ENCODE assay signal across 9 mouse cellular contexts in the genomic region with DNA sequence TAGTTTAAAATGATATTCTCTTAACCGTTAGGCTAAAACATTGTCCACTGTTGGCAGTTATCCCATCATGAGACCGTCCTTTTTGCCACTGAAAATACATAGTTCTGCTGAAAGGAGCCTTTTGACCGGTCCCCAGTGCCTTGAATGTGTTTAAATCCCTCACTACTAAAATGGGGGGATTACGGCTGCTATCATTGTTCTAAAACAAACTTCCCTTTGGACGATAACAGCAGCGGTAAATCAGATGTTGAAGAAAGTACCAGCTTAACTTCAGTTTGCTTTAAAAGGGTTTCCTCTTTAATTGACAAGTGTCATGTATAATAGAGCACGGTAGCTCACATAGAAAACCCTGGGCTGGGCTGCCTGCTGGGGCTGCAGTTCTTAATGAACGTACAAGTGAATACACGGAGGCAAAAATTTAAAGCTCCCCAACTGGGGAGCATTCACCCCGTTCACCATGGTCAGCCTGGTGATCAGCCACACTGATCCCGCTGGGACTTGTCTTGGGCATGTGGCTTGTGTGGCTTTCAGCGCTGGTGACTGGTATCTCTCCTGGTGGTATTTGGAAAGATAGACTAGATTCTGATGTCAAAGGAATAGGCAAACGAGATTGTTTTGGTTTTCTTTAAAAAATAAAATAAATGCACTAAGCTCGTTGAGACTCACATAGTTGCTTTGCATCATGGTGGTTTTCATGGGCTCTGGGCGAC.
A peak's percentile ranks its signal among the peaks of the same experiment; 100 is the strongest.
DNase-seq lines count a peak whose midpoint lies in the region; ATAC-seq and TF ChIP-seq lines count a peak whose summit lies in the region.
"Had no signal": no experiment of that assay in that cellular context is flagged by ENCODE, and none has a peak within 500 bp of the region (broad histone marks: within the 10 kb centered on the region; RNA-seq: fewer than 3 reads in every experiment).

No protein-coding gene starts in this region.

- peaks cover 73% of the 10 kb centered on the region for H3K4me1 ChIP-seq in heart, embryonic 15.5 days (replicated peaks)
- H3K4me1 ChIP-seq in lung, postnatal 0 days (ENCODE audit: insufficient read depth, low read depth, low read length): peaks cover 19% of the 10 kb centered on the region; the same call in 1 of the 2 replicates
- H3K4me1 ChIP-seq in forebrain, embryonic 13.5 days: peaks cover 71% of the 10 kb centered on the region
- peaks cover 38% of the 10 kb centered on the region for H3K4me1 ChIP-seq in stomach, embryonic 14.5 days (ENCODE audit: control insufficient read depth, insufficient read depth, low read length)

- H3K4me3 ChIP-seq in heart, embryonic 15.5 days: no peak overlapping the region
- H3K4me3 ChIP-seq in lung, postnatal 0 days (ENCODE audit: low read depth, low read length): no peak overlapping the region
- no peak overlapping the region for H3K4me3 ChIP-seq in forebrain, embryonic 13.5 days
- H3K4me3 ChIP-seq in stomach, embryonic 14.5 days (ENCODE audit: low read depth, low read length): no peak overlapping the region
- H3K4me3 ChIP-seq in left cerebral cortex, adult 2 months: no peak overlapping the region

- H3K9me3 ChIP-seq in heart, embryonic 15.5 days (replicated peaks): no peaks in the 10 kb centered on the region
- H3K9me3 ChIP-seq in lung, postnatal 0 days (ENCODE audit: low read length): no peaks in the 10 kb centered on the region
- no peaks in the 10 kb centered on the region for H3K9me3 ChIP-seq in forebrain, embryonic 13.5 days (replicated peaks)
- H3K9me3 ChIP-seq in stomach, embryonic 14.5 days (ENCODE audit: control insufficient read depth, low read depth, low read length): no peaks in the 10 kb centered on the region

- H3K36me3 ChIP-seq in heart, embryonic 15.5 days: no peaks in the 10 kb centered on the region
- H3K36me3 ChIP-seq in lung, postnatal 0 days (ENCODE audit: insufficient read depth, low read length): no peaks in the 10 kb centered on the region
- no peaks in the 10 kb centered on the region for H3K36me3 ChIP-seq in forebrain, embryonic 13.5 days (ENCODE audit: poor library complexity, severe bottlenecking)
- 0 out of 2 replicates have a peak, but pooled peaks cover 4% of the 10 kb centered on the region for H3K36me3 ChIP-seq in stomach, embryonic 14.5 days (ENCODE audit: control insufficient read depth, insufficient read depth, low read length)

- H3K4me2 ChIP-seq in heart, embryonic 15.5 days: 0 out of 2 replicates have a peak overlapping the region, but pooled peaks have one; percentile 23
- no peak overlapping the region for H3K4me2 ChIP-seq in lung, postnatal 0 days (replicated peaks; ENCODE audit: low read depth, low read length)
- H3K4me2 ChIP-seq in forebrain, embryonic 13.5 days: peak overlapping the region; percentile 40
- no peak overlapping the region for H3K4me2 ChIP-seq in stomach, embryonic 14.5 days (replicated peaks; ENCODE audit: low read depth, low read length)

- peak overlapping the region; percentile 59 for H3K27ac ChIP-seq in heart, embryonic 15.5 days
- H3K27ac ChIP-seq in lung, postnatal 0 days (ENCODE audit: low read length): 0 out of 2 replicates have a peak overlapping the region, but pooled peaks have one; percentile 66
- H3K27ac ChIP-seq in forebrain, embryonic 13.5 days: no peak overlapping the region
- peak overlapping the region; percentile 82 for H3K27ac ChIP-seq in stomach, embryonic 14.5 days (ENCODE audit: low read length)
- no peak overlapping the region for H3K27ac ChIP-seq in left cerebral cortex, adult 2 months

- no peak overlapping the region for H3K9ac ChIP-seq in heart, embryonic 15.5 days
- H3K9ac ChIP-seq in lung, postnatal 0 days (replicated peaks; ENCODE audit: low read depth): no peak overlapping the region
- H3K9ac ChIP-seq in forebrain, embryonic 13.5 days: no peak overlapping the region
- H3K9ac ChIP-seq in stomach, embryonic 14.5 days (replicated peaks; ENCODE audit: low read depth, low read length): no peak overlapping the region; the same call in 1 of the 2 replicates

- 62% methylated on average over 15 of the region's 15 CpGs for WGBS in heart, embryonic 15.5 days
- WGBS in lung, postnatal 0 days: 68% methylated on average over 15 of the region's 15 CpGs
- 6% methylated on average over 15 of the region's 15 CpGs for WGBS in forebrain, embryonic 13.5 days
- 56% methylated on average over 15 of the region's 15 CpGs for WGBS in stomach, embryonic 14.5 days

- no peak for TF ChIP-seq EP300 in lung, postnatal 0 days (IDR thresholded peaks at IDR 0.05)

- TF ChIP-seq CTCF in lung, postnatal 0 days (IDR thresholded peaks at IDR 0.05): no peak
- TF ChIP-seq CTCF in left cerebral cortex, adult 2 months (IDR thresholded peaks at IDR 0.05): no peak

- no peaks in the 10 kb centered on the region for H3K27me3 ChIP-seq in heart, embryonic 15.5 days
- no peaks in the 10 kb centered on the region for H3K27me3 ChIP-seq in lung, postnatal 0 days (replicated peaks; ENCODE audit: insufficient read depth, low read length)
- no peaks in the 10 kb centered on the region for H3K27me3 ChIP-seq in forebrain, embryonic 13.5 days
- no peaks in the 10 kb centered on the region for H3K27me3 ChIP-seq in stomach, embryonic 14.5 days (ENCODE audit: control insufficient read depth, insufficient read depth, low read length)

- no peak for DNase-seq in heart, postnatal 36 days
- no peak for DNase-seq in lung, postnatal 0 days (ENCODE audit: low spot score)
- DNase-seq in lung, postnatal 36 days: no peak
- DNase-seq in left cerebral cortex, adult 2 months (ENCODE audit: extremely low spot score in 1 of 2, low spot score in 2 of 2): no peak
- DNase-seq: left cerebral cortex, postnatal 4 days had no signal

- ATAC-seq in heart, embryonic 15.5 days (replicated peaks; ENCODE audit: insufficient number of reproducible peaks, insufficient read depth, low FRiP score, low read depth): no peak
- no peak for ATAC-seq in lung, postnatal 0 days
- ATAC-seq in forebrain, embryonic 13.5 days: no peak
- ATAC-seq in stomach, embryonic 14.5 days (ENCODE audit: insufficient number of reproducible peaks, insufficient read depth, low FRiP score, low read depth): no peak
- no peak for ATAC-seq in megakaryocyte, adult 5-6 weeks (ENCODE audit: poor library complexity, severe bottlenecking)

- intact Hi-C loops in heart, postnatal 36 days (cut with DNase I): no loop called here
- intact Hi-C loops in left cerebral cortex, adult 2 months (cut with DNase I): no loop called here

Comparison
In these comparisons a context has a peak if more than half of its experiments do, and no peak if none do; other contexts are left out.
1. H3K27ac ChIP-seq: peak in heart, embryonic 15.5 days (single experiment), lung, postnatal 0 days (single experiment) and stomach, embryonic 14.5 days (single experiment); none in forebrain, embryonic 13.5 days (single experiment) and left cerebral cortex, adult 2 months (single experiment).
2. H3K4me2 ChIP-seq: peak in heart, embryonic 15.5 days (single experiment) and forebrain, embryonic 13.5 days (single experiment); none in lung, postnatal 0 days (single experiment) and stomach, embryonic 14.5 days (single experiment).